Mouse (Mus musculus) lung, postnatal 0 days (tissue): ENCODE data around the gene Ggnbp2.

ENCODE experiments used
- CTCF ChIP-seq: IDR thresholded peaks from 2 replicates; pipeline ENCODE4 v1.5.1; 2016; ENCODE audit warnings: antibody characterized with exemption, mild to moderate bottlenecking
- EP300 ChIP-seq: IDR thresholded peaks from 2 replicates; pipeline ENCODE4 v1.6.1; 2016; ENCODE audit warnings: antibody characterized with exemption, mild to moderate bottlenecking, control low read depth

DNA sequence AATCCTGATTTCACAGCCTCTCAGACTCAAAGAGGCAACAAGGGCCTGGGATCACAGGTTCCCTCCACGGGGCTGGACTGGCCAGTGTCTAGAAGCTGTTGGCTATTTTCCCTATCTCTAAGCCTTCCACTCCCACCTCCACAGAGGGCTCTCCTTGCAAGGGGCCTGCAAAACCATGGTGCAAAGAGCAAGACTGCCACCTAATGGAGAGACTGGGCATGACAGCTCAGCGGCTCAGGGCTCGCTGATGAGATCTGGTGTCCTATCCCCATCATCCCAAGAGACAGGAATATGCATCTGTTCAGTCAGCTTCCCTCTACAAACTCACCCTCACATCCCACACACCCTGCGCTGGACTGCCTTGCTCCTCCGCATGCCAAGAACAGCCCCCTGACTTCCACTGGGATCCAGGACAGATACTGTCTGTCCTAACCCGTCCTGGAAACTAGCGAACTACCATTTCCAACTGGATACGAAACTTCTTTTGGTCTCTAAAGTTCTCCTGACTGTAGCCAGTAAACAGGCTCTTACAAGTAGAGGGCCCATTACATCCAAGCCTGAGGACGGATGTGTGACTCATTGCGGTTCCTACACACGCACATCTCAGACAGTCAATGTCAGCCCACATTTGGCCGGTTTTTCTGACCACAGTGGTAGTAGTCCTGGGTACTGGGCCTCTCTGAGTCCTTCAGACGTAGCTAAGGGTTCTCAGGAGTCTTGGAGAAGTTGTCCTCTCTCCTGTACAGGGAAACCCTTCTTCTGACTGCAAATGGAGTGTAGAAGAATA lies 56.7 kb downstream of the Ggnbp2 start:
- TF ChIP-seq CTCF (peak; percentile 96), EP300 (no peak)
